Mouse (Mus musculus) heart, adult 2 months (tissue): ENCODE results near the gene Map3k3. TPM values are rescaled to one million over a fixed set of nuclear protein-coding genes. Genes with fewer than 3 reads are reported as not detected.

Source experiments
- DNase-seq, 2 experiments: peaks; one replicate each; pipeline ENCODE4 v3.0.0; 2021
- H3K27ac ChIP-seq: fragments of 200-600 bp; 2 replicates; pipeline ENCODE4 v1.8.1; 2022
- H3K27me3 ChIP-seq: fragments of 200-500 bp; 2 replicates; pipeline ENCODE4 v1.6.1; 2012; ENCODE audit warnings: mild to moderate bottlenecking, low read length, inconsistent platforms, mixed read lengths; ENCODE audit not compliant: control insufficient read depth, insufficient read depth
- H3K36me3 ChIP-seq: fragments of 200-500 bp; 2 replicates; pipeline ENCODE4 v1.6.1; 2012; ENCODE audit warnings: low read length, inconsistent platforms; ENCODE audit not compliant: control insufficient read depth, insufficient read depth
- H3K4me1 ChIP-seq: fragments of 200-500 bp; 2 replicates; pipeline ENCODE4 v1.6.1; 2011; ENCODE audit warnings: low read length; ENCODE audit not compliant: control insufficient read depth, insufficient read depth
- H3K4me3 ChIP-seq: fragments of 200-600 bp; 2 replicates; pipeline ENCODE4 v1.8.1; 2022
- H3K79me2 ChIP-seq: fragments of 200-500 bp; replicated peaks from 2 replicates; pipeline ENCODE4 v1.6.1; 2012; ENCODE audit warnings: mild to moderate bottlenecking, inconsistent platforms, low read length, moderate library complexity, mixed read lengths; ENCODE audit not compliant: control insufficient read depth, insufficient read depth
- H3K9ac ChIP-seq: fragments of 200-500 bp; 2 replicates; pipeline ENCODE4 v1.6.1; 2012; ENCODE audit warnings: low read depth, mild to moderate bottlenecking, control low read depth, inconsistent platforms, low read length, mixed read lengths
- CTCF ChIP-seq: fragments of 200-600 bp; IDR thresholded peaks from 2 replicates; pipeline ENCODE4 v1.8.1; 2022; ENCODE audit warnings: antibody characterized with exemption, mild to moderate bottlenecking, moderate library complexity
- EP300 ChIP-seq: fragments of 200-500 bp; IDR thresholded peaks from 2 replicates; pipeline ENCODE4 v1.6.1; 2011; ENCODE audit warnings: low read depth, low read length, control low read depth; ENCODE audit not compliant: insufficient read depth
- POLR2A ChIP-seq: fragments of 200-500 bp; IDR thresholded peaks from 2 replicates; pipeline ENCODE4 v1.6.1; 2011; ENCODE audit warnings: mild to moderate bottlenecking, low read depth, low read length, control low read depth; ENCODE audit not compliant: insufficient read depth
- WGBS: fragments of 180-500 bp; shearing (Covaris S2); methylation state at CpG from one replicate; pipeline ENCODE4 v1.1.7; 2018; 5-methylcytosine and 5-hydroxymethylcytosine counted together
- intact Hi-C: fragments of 180-260 bp; cut with DNase I; formaldehyde crosslinking; loops from one replicate; pipeline ENCODE4 v1.15.1; 2025
- polyA plus RNA-seq: library from polyadenylated mRNA; depleted of rRNA; stranded (reverse); fragments of >200 nt; gene quantifications from 2 replicates; pipeline ENCODE4 v1.2.3, GENCODE M21; 2012
- total RNA-seq, 2 experiments: library from RNA; stranded (reverse); gene quantifications; 2 replicates each; pipeline ENCODE4 v1.2.3; 2021

The Map3k3 gene
- total and polyA plus RNA-seq, 3 experiments: 25.1 to 38.9 (median 36.0) TPM

DNA sequence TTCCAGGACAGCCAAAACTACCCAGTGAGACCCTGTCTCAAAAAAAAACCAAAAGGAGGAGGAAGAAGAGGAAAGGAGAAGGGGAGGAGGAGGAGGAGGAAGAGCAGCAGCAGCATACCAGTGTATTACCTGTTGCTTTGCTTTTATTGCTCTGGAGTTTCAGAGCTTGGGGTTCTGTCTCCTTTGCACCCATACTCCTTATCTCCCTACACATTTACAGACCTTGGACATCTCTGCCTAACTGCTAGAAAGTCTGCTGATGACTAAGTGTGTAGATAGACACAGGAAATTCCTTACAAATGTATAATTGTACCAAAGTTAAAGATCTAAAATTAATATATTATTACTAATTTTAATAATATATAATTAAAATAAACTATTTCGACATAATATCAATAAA lies 39.2 kb upstream of the Map3k3 start:
- no peak for DNase-seq
- TF ChIP-seq POLR2A (no peak), EP300 (no peak), CTCF (no peak)
- Histone ChIP-seq H3K36me3 (no peaks in the 10 kb centered on the region), H3K4me1 (0 out of 2 replicates have a peak, but pooled peaks cover 2% of the 10 kb centered on the region), H3K27ac (no peak overlapping the region), H3K9ac (no peak overlapping the region), H3K79me2 (peaks cover 6% of the 10 kb centered on the region), H3K4me3 (no peak overlapping the region), H3K27me3 (no peaks in the 10 kb centered on the region)
- intact Hi-C loops: no loop called here
- 93% methylated on average over 1 of the region's 1 CpGs for WGBS

DNA sequence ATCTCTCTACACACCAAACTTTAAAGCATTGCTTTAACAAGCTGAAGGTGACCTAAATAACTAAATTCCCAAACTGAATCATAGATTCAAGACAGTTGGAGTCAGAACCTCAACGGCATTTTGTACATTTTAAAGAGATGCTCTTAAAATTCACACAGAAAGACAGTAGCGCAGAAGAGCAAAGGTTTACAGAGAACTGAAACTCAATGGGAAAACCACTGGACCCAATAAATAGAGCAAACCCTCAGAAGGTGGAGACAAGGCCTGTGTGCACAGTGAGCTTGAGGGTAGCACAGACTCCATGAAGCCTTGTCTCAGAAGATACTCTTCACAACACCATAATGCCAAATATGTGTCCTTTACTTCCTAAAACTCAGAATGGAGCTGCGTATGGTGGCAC lies 38.6 kb upstream of the Map3k3 start:
- intact Hi-C loops: no loop called here
- H3K4me1 ChIP-seq: 0 out of 2 replicates have a peak, but pooled peaks cover 2% of the 10 kb centered on the region
- no peak overlapping the region for H3K27ac ChIP-seq
- no peak overlapping the region for H3K4me3 ChIP-seq
- peaks cover 4% of the 10 kb centered on the region for H3K79me2 ChIP-seq
- TF ChIP-seq EP300 (no peak), POLR2A (no peak), CTCF (no peak)
- H3K9ac ChIP-seq: no peak overlapping the region
- H3K27me3 ChIP-seq: no peaks in the 10 kb centered on the region
- no peaks in the 10 kb centered on the region for H3K36me3 ChIP-seq
- DNase-seq: no peak
- WGBS: 95% methylated on average over 3 of the region's 3 CpGs

DNA sequence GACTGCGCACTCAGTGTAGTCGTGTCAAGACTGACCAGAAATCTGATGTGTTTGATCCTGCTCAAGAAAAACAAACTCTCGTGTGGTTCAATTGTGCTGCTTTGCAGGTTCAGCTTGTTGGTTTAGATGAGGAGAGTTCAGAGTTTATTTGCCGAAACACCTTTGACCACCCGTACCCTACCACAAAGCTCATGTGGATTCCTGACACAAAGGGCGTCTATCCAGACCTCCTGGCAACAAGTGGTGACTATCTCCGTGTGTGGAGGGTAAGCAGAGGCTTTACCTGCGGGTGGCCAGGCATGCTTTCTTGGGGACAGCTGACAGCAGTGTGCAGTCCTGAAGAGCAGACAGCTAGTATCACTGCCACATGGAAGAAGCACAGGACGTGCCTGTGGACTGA lies 37.8 kb upstream of the Map3k3 start:
- no peak for TF ChIP-seq CTCF
- no peak for TF ChIP-seq POLR2A
- TF ChIP-seq EP300: no peak
- Histone ChIP-seq H3K79me2 (peaks cover 4% of the 10 kb centered on the region), H3K27ac (no peak overlapping the region), H3K4me3 (no peak overlapping the region), H3K4me1 (0 out of 2 replicates have a peak, but pooled peaks cover 2% of the 10 kb centered on the region), H3K9ac (no peak overlapping the region), H3K27me3 (no peaks in the 10 kb centered on the region), H3K36me3 (no peaks in the 10 kb centered on the region)
- WGBS: 87% methylated on average over 9 of the region's 9 CpGs
- no peak for DNase-seq
- intact Hi-C loops: no loop called here

DNA sequence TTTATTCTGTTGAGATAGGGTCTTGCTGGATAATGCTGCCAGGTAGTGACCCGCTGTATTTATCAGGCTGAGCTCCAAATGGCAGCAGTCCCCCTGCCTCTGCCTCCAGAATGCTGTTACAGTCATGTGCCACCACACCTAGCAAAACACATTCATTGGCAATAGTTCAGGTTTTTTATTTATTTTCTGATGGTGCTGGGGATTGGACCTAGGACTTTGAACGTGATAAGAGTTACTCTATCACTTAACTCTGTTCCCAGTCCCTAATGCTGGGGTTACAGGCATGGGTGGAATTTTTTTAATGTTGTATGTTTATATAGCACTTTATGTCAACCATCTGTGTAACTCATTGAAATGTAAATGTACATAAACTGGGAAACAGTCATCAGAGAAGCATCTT lies 30.5 kb upstream of the Map3k3 start:
- H3K27ac ChIP-seq: no peak overlapping the region
- no peaks in the 10 kb centered on the region for H3K36me3 ChIP-seq
- no peak overlapping the region for H3K4me3 ChIP-seq

DNA sequence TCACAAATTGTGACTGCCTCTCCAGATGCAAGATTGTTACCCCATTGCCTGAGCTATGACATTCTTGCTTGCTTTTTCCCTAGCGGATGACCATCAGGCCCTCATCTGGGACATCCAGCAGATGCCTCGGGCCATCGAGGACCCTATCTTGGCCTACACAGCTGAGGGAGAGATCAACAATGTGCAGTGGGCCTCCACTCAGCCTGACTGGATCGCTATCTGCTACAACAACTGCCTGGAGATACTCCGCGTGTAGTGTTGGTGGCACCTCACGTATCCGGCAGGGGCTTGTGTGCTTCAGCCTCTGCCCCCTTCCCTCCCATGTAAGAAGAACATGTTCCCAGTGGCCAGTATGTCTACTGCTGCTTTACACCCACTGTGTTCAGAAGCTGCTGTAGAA lies 29.8 kb upstream of the Map3k3 start:
- no peak for DNase-seq
- intact Hi-C loops: no loop called here
- no peaks in the 10 kb centered on the region for H3K79me2 ChIP-seq
- no peaks in the 10 kb centered on the region for H3K27me3 ChIP-seq
- no peak overlapping the region for H3K4me3 ChIP-seq
- TF ChIP-seq POLR2A (no peak), CTCF (no peak)
- no peaks in the 10 kb centered on the region for H3K36me3 ChIP-seq
- H3K9ac ChIP-seq: no peak overlapping the region
- H3K4me1 ChIP-seq: no peaks in the 10 kb centered on the region
- no peak overlapping the region for H3K27ac ChIP-seq
- 94% methylated on average over 8 of the region's 8 CpGs for WGBS

More for the DNA sequence above, 30.5 kb upstream of the Map3k3 start:
- no peaks in the 10 kb centered on the region for H3K79me2 ChIP-seq
- DNase-seq: no peak
- 84% methylated on average over 2 of the region's 2 CpGs for WGBS
- intact Hi-C loops: no loop called here
- no peak overlapping the region for H3K9ac ChIP-seq
- H3K27me3 ChIP-seq: no peaks in the 10 kb centered on the region
- no peak for TF ChIP-seq CTCF
- no peak for TF ChIP-seq POLR2A
- no peak for TF ChIP-seq EP300
- no peaks in the 10 kb centered on the region for H3K4me1 ChIP-seq

DNA sequence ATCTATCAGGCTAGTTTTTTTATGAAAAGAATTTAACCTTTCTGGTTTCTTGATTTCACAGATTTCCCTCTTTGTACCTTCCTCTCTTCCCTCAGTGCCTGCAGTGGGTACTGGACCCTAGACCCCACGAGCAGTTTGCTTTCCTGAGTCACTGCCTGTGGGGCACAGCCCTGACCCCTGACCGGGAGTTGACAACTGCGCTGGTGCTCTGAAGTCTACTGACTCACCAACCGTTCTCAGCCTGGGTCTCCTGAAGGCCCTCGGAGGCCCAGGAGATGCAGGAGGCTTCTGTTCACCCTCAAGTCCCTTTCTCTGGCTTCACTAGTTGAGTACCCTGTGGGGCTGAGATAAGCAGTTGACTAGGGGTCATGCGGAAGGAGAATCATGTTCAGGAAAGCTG lies 29.1 kb upstream of the Map3k3 start:
- Histone ChIP-seq H3K4me1 (no peaks in the 10 kb centered on the region), H3K27ac (no peak overlapping the region), H3K27me3 (no peaks in the 10 kb centered on the region), H3K4me3 (no peak overlapping the region), H3K79me2 (no peaks in the 10 kb centered on the region), H3K9ac (no peak overlapping the region), H3K36me3 (no peaks in the 10 kb centered on the region)
- intact Hi-C loops: no loop called here
- 84% methylated on average over 6 of the region's 6 CpGs for WGBS
- no peak for TF ChIP-seq EP300
- DNase-seq: no peak
